Mouse (Mus musculus) CH12.LX (cell line): ENCODE measurements around the gene Trim26.

Source experiments
- CTCF ChIP-seq, 2 experiments: IDR thresholded peaks in 1 of 2; conservative IDR thresholded peaks in 1 of 2; 2 replicates each; pipeline ENCODE4 v1.5.1; 2011 to 2012; ENCODE audit warnings: low read depth in 2 of 2, low read length in 2 of 2, improper control_type of control experiment in 1 of 2, inconsistent platforms in 1 of 2, mild to moderate bottlenecking in 1 of 2, moderate library complexity in 1 of 2
- EP300 ChIP-seq: IDR thresholded peaks from 2 replicates; pipeline ENCODE4 v1.6.1; 2011; ENCODE audit warnings: low read length, improper control_type of control experiment
- GABPA ChIP-seq: IDR thresholded peaks from 2 replicates; pipeline ENCODE4 v1.6.1; 2012; ENCODE audit warnings: low read depth, low read length, improper control_type of control experiment, inconsistent platforms; ENCODE audit not compliant: insufficient replicate concordance
- HCFC1 ChIP-seq: IDR thresholded peaks from 2 replicates; pipeline ENCODE4 v1.6.1; 2012; ENCODE audit warnings: low read depth, mild to moderate bottlenecking, inconsistent platforms, low read length, improper control_type of control experiment
- MEF2A ChIP-seq: IDR thresholded peaks from 2 replicates; pipeline ENCODE4 v1.6.1; 2014; ENCODE audit warnings: low read depth, mild to moderate bottlenecking, inconsistent platforms, low read length, improper control_type of control experiment, borderline replicate concordance
- MYC ChIP-seq: IDR thresholded peaks from 2 replicates; pipeline ENCODE4 v1.6.1; 2011; ENCODE audit warnings: low read depth, mild to moderate bottlenecking, improper control_type of control experiment, low read length
- NRF1 ChIP-seq: IDR thresholded peaks from 2 replicates; pipeline ENCODE4 v1.6.1; 2014; ENCODE audit warnings: low read depth, mild to moderate bottlenecking, inconsistent platforms, low read length, improper control_type of control experiment, moderate library complexity
- PAX5 ChIP-seq: IDR thresholded peaks from 2 replicates; pipeline ENCODE4 v1.6.1; 2012; ENCODE audit warnings: low read length, inconsistent platforms, mixed read lengths
- POLR2A ChIP-seq: IDR thresholded peaks from 2 replicates; pipeline ENCODE4 v1.6.1; 2011; ENCODE audit warnings: low read depth, mild to moderate bottlenecking, improper control_type of control experiment, low read length
- RCOR1 ChIP-seq: conservative IDR thresholded peaks from 2 replicates; pipeline ENCODE4 v1.6.1; 2012; ENCODE audit warnings: low read depth, mild to moderate bottlenecking, inconsistent platforms, low read length, improper control_type of control experiment
- TCF12 ChIP-seq: IDR thresholded peaks from 2 replicates; pipeline ENCODE4 v1.6.1; 2014; ENCODE audit warnings: low read depth, mild to moderate bottlenecking, inconsistent platforms, low read length, improper control_type of control experiment
- USF1 ChIP-seq: IDR thresholded peaks from 2 replicates; pipeline ENCODE4 v1.6.1; 2014; ENCODE audit warnings: low read depth, mild to moderate bottlenecking, inconsistent platforms, low read length, improper control_type of control experiment
- ZC3H11A ChIP-seq: IDR thresholded peaks from 2 replicates; pipeline ENCODE4 v1.6.1; 2012; ENCODE audit warnings: low read depth, mild to moderate bottlenecking, inconsistent platforms, low read length, improper control_type of control experiment
- ZNF384 ChIP-seq: IDR thresholded peaks from 2 replicates; pipeline ENCODE4 v1.6.1; 2012; ENCODE audit warnings: low read depth, low read length, improper control_type of control experiment, inconsistent platforms

DNA sequence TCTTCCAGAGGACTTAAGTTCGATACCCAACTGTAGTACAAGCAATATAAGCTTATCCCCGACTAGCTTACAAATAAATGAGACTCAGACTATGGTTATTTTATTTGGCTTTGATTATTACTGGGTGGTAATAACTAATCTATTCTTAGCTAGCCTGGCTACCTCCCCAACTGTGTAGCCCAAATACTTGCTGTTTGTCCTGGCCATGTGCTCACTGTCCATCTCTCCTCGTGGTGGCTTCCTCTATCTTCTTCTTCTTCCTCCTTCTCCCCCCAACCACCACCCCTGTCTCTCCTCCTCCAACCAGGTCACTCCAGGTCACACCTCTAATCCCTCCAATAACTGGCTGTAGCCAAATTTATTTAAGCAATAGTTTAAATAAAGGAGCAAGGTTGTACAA, 6.5 kb upstream of the Trim26 start:
- TF ChIP-seq CTCF (conservative IDR thresholded peaks at IDR 0.05 in 1 of 2, IDR thresholded peaks at IDR 0.05 in 1 of 2; ENCODE audit: low read depth in 2 of 2, low read length in 2 of 2) (no peak), ZNF384 (no peak), MEF2A (no peak), RCOR1 (no peak), TCF12 (no peak), ZC3H11A (no peak), USF1 (no peak), HCFC1 (no peak), PAX5 (no peak), POLR2A (no peak), MYC (peak; percentile 84), GABPA (no peak), EP300 (no peak), NRF1 (no peak)
